Mouse (Mus musculus): Measurements from ENCODE around the gene Gtf2ird2. TPM values are rescaled to one million over a fixed set of nuclear protein-coding genes. Genes with fewer than 3 reads are reported as not detected.

Gene Gtf2ird2
- polyA plus RNA-seq, 1 experiment from 2014 or later, result 7.5 TPM

- H3K27me3 ChIP-seq (replicated peaks; ENCODE audit: control insufficient read depth, insufficient read depth, low read length), result no peaks in the 10 kb centered on the region
Observed at GRCm38 (mm10) chr5:134175696-134176095, 8.1 kb upstream of the Gtf2ird2 start.

GRCm38 (mm10) chr5:134176169-134176881 is 7.5 kb upstream of the Gtf2ird2 start, which contains the start of gene Rcc1l:
Gene Rcc1l, minus strand, starts transcription at chr5:134176774.
- ATAC-seq (replicated peaks; ENCODE audit: low FRiP score, low TSS enrichment, low read depth) (peak; percentile 86), DNase-seq (ENCODE audit: low spot score) (peak; percentile 86)
- H3K9me3 ChIP-seq (ENCODE audit: control insufficient read depth, low read length), result no peaks in the 10 kb centered on the region
- peak within 1 kb of the TSS; percentile 83 for H3K27ac ChIP-seq (ENCODE audit: low read depth)
- peaks cover 10% of the 10 kb centered on the region; the same call in 1 of the 2 replicates for H3K36me3 ChIP-seq (ENCODE audit: control insufficient read depth, insufficient read depth, low read length)
- H3K27me3 ChIP-seq (replicated peaks; ENCODE audit: control insufficient read depth, insufficient read depth, low read length), result no peaks in the 10 kb centered on the region
- H3K4me2 ChIP-seq (ENCODE audit: low read length), result peak within 1 kb of the TSS; percentile 88
- peak within 1 kb of the TSS; percentile 92 for H3K4me3 ChIP-seq (ENCODE audit: low read depth, low read length)
- peaks cover 10% of the 10 kb centered on the region for H3K4me1 ChIP-seq (replicated peaks; ENCODE audit: control insufficient read depth, insufficient read depth, low read length)
- peak within 1 kb of the TSS; percentile 86 for H3K9ac ChIP-seq (ENCODE audit: low read length)
- WGBS, result under 1% methylated on average over 72 of the region's 72 CpGs

More at GRCm38 (mm10) chr5:134175696-134176095, 8.1 kb upstream of the Gtf2ird2 start:
- Histone ChIP-seq H3K36me3 (ENCODE audit: control insufficient read depth, insufficient read depth, low read length) (peaks cover 16% of the 10 kb centered on the region), H3K4me3 (ENCODE audit: low read depth, low read length) (peak overlapping the region; percentile 92), H3K4me1 (replicated peaks; ENCODE audit: control insufficient read depth, insufficient read depth, low read length) (peaks cover 10% of the 10 kb centered on the region), H3K27ac (ENCODE audit: low read depth) (peak overlapping the region; percentile 83; the same call in 1 of the 2 replicates), H3K9ac (ENCODE audit: low read length) (peak overlapping the region; percentile 86), H3K4me2 (ENCODE audit: low read length) (peak overlapping the region; percentile 88), H3K9me3 (ENCODE audit: control insufficient read depth, low read length) (no peaks in the 10 kb centered on the region)
- peak; percentile 56 for DNase-seq (ENCODE audit: low spot score)
- no peak; the same call in 1 of the 2 replicates for ATAC-seq (replicated peaks; ENCODE audit: low FRiP score, low TSS enrichment, low read depth)
- 11% methylated on average over 10 of the region's 10 CpGs for WGBS

- no peak for DNase-seq (ENCODE audit: low spot score)
- WGBS, result 68% methylated on average over 7 of the region's 7 CpGs
- H3K9me3 ChIP-seq (ENCODE audit: control insufficient read depth, low read length), result no peaks in the 10 kb centered on the region
Observed at GRCm38 (mm10) chr5:134178536-134178935, 5.3 kb upstream of the Gtf2ird2 start.

GRCm38 (mm10) chr5:134179871-134180270 is 3.9 kb upstream of the Gtf2ird2 start:
- Histone ChIP-seq H3K4me1 (replicated peaks; ENCODE audit: control insufficient read depth, insufficient read depth, low read length) (peaks cover 25% of the 10 kb centered on the region), H3K27ac (ENCODE audit: low read depth) (no peak overlapping the region), H3K4me3 (ENCODE audit: low read depth, low read length) (no peak overlapping the region), H3K9ac (ENCODE audit: low read length) (no peak overlapping the region), H3K9me3 (ENCODE audit: control insufficient read depth, low read length) (no peaks in the 10 kb centered on the region), H3K4me2 (ENCODE audit: low read length) (no peak overlapping the region), H3K36me3 (ENCODE audit: control insufficient read depth, insufficient read depth, low read length) (no peaks in the 10 kb centered on the region), H3K27me3 (replicated peaks; ENCODE audit: control insufficient read depth, insufficient read depth, low read length) (no peaks in the 10 kb centered on the region)
- no peak for ATAC-seq (replicated peaks; ENCODE audit: low FRiP score, low TSS enrichment, low read depth)
- peak; percentile 93 for DNase-seq (ENCODE audit: low spot score)
- 24% methylated on average over 7 of the region's 7 CpGs for WGBS

More at GRCm38 (mm10) chr5:134178536-134178935, 5.3 kb upstream of the Gtf2ird2 start:
- Histone ChIP-seq H3K9ac (ENCODE audit: low read length) (no peak overlapping the region), H3K4me2 (ENCODE audit: low read length) (no peak overlapping the region), H3K27ac (ENCODE audit: low read depth) (no peak overlapping the region), H3K36me3 (ENCODE audit: control insufficient read depth, insufficient read depth, low read length) (no peaks in the 10 kb centered on the region), H3K27me3 (replicated peaks; ENCODE audit: control insufficient read depth, insufficient read depth, low read length) (no peaks in the 10 kb centered on the region), H3K4me1 (replicated peaks; ENCODE audit: control insufficient read depth, insufficient read depth, low read length) (peaks cover 25% of the 10 kb centered on the region), H3K4me3 (ENCODE audit: low read depth, low read length) (no peak overlapping the region)
- no peak for ATAC-seq (replicated peaks; ENCODE audit: low FRiP score, low TSS enrichment, low read depth)

- no peak overlapping the region for H3K27ac ChIP-seq (ENCODE audit: low read depth)
- no peaks in the 10 kb centered on the region for H3K36me3 ChIP-seq (ENCODE audit: control insufficient read depth, insufficient read depth, low read length)
- ATAC-seq (replicated peaks; ENCODE audit: low FRiP score, low TSS enrichment, low read depth) (no peak), DNase-seq (ENCODE audit: low spot score) (no peak)
- H3K9me3 ChIP-seq (ENCODE audit: control insufficient read depth, low read length), result no peaks in the 10 kb centered on the region
- H3K9ac ChIP-seq (ENCODE audit: low read length), result no peak overlapping the region
- no peaks in the 10 kb centered on the region for H3K27me3 ChIP-seq (replicated peaks; ENCODE audit: control insufficient read depth, insufficient read depth, low read length)
- WGBS, result 60% methylated on average over 3 of the region's 3 CpGs
- H3K4me1 ChIP-seq (replicated peaks; ENCODE audit: control insufficient read depth, insufficient read depth, low read length), result peaks cover 17% of the 10 kb centered on the region
- H3K4me3 ChIP-seq (ENCODE audit: low read depth, low read length), result no peak overlapping the region
- H3K4me2 ChIP-seq (ENCODE audit: low read length), result 0 out of 2 replicates have a peak overlapping the region, but pooled peaks have one; percentile 83
Observed at GRCm38 (mm10) chr5:134182172-134182571, 1.6 kb upstream of the Gtf2ird2 start.

GRCm38 (mm10) chr5:134182735-134183134 is 1.1 kb upstream of the Gtf2ird2 start:
- Histone ChIP-seq H3K9ac (ENCODE audit: low read length) (no peak overlapping the region; the same call in 1 of the 2 replicates), H3K9me3 (ENCODE audit: control insufficient read depth, low read length) (0 out of 2 replicates have a peak, but pooled peaks cover 3% of the 10 kb centered on the region), H3K4me1 (replicated peaks; ENCODE audit: control insufficient read depth, insufficient read depth, low read length) (peaks cover 17% of the 10 kb centered on the region), H3K4me2 (ENCODE audit: low read length) (peak overlapping the region; percentile 83), H3K4me3 (ENCODE audit: low read depth, low read length) (peak overlapping the region; percentile 60), H3K27ac (ENCODE audit: low read depth) (0 out of 2 replicates have a peak overlapping the region, but pooled peaks have one; percentile 16), H3K27me3 (replicated peaks; ENCODE audit: control insufficient read depth, insufficient read depth, low read length) (no peaks in the 10 kb centered on the region), H3K36me3 (ENCODE audit: control insufficient read depth, insufficient read depth, low read length) (no peaks in the 10 kb centered on the region)
- DNase-seq (ENCODE audit: low spot score) (no peak), ATAC-seq (replicated peaks; ENCODE audit: low FRiP score, low TSS enrichment, low read depth) (no peak)
- WGBS, result 45% methylated on average over 4 of the region's 4 CpGs

- Histone ChIP-seq H3K27me3 (replicated peaks; ENCODE audit: control insufficient read depth, insufficient read depth, low read length) (no peaks in the 10 kb centered on the region), H3K9ac (ENCODE audit: low read length) (peak overlapping the region; percentile 86), H3K36me3 (ENCODE audit: control insufficient read depth, insufficient read depth, low read length) (no peaks in the 10 kb centered on the region), H3K4me2 (ENCODE audit: low read length) (peak overlapping the region; percentile 83), H3K9me3 (ENCODE audit: control insufficient read depth, low read length) (0 out of 2 replicates have a peak, but pooled peaks cover 3% of the 10 kb centered on the region), H3K4me3 (ENCODE audit: low read depth, low read length) (peak overlapping the region; percentile 60), H3K4me1 (replicated peaks; ENCODE audit: control insufficient read depth, insufficient read depth, low read length) (peaks cover 17% of the 10 kb centered on the region), H3K27ac (ENCODE audit: low read depth) (peak overlapping the region; percentile 95; the same call in 1 of the 2 replicates)
- 43% methylated on average over 7 of the region's 7 CpGs for WGBS
- ATAC-seq (replicated peaks; ENCODE audit: low FRiP score, low TSS enrichment, low read depth) (no peak), DNase-seq (ENCODE audit: low spot score) (no peak)
Observed at GRCm38 (mm10) chr5:134183162-134183561, 657 bp upstream of the Gtf2ird2 start.

GRCm38 (mm10) chr5:134186059-134186458 is 2.2 kb downstream of the Gtf2ird2 start:
- 76% methylated on average over 3 of the region's 3 CpGs for WGBS
- Histone ChIP-seq H3K27ac (ENCODE audit: low read depth) (no peak overlapping the region), H3K9ac (ENCODE audit: low read length) (no peak overlapping the region), H3K27me3 (replicated peaks; ENCODE audit: control insufficient read depth, insufficient read depth, low read length) (no peaks in the 10 kb centered on the region), H3K4me1 (replicated peaks; ENCODE audit: control insufficient read depth, insufficient read depth, low read length) (peaks cover 17% of the 10 kb centered on the region), H3K4me3 (ENCODE audit: low read depth, low read length) (no peak overlapping the region), H3K9me3 (ENCODE audit: control insufficient read depth, low read length) (0 out of 2 replicates have a peak, but pooled peaks cover 3% of the 10 kb centered on the region), H3K36me3 (ENCODE audit: control insufficient read depth, insufficient read depth, low read length) (peaks cover under 1% of the 10 kb centered on the region; the same call in 1 of the 2 replicates), H3K4me2 (ENCODE audit: low read length) (no peak overlapping the region)
- ATAC-seq (replicated peaks; ENCODE audit: low FRiP score, low TSS enrichment, low read depth) (no peak), DNase-seq (ENCODE audit: low spot score) (no peak)

All from intestine, embryonic 14.5 days (tissue).